Mouse (Mus musculus) cortical plate, adult 2 months (tissue): ENCODE data around the gene Rtbdn.

Experiments used
- CTCF ChIP-seq: fragments of 200-500 bp; IDR thresholded peaks from 2 replicates; pipeline ENCODE4 v1.5.1; 2011; ENCODE audit warnings: mild to moderate bottlenecking, control low read depth, low read length; ENCODE audit not compliant: insufficient read depth; ENCODE audit errors: extremely low read depth
- POLR2A ChIP-seq: fragments of 200-500 bp; IDR thresholded peaks from 2 replicates; pipeline ENCODE4 v1.6.1; 2011; ENCODE audit warnings: mild to moderate bottlenecking, low read length, control low read depth; ENCODE audit not compliant: insufficient read depth; ENCODE audit errors: extremely low read depth

DNA sequence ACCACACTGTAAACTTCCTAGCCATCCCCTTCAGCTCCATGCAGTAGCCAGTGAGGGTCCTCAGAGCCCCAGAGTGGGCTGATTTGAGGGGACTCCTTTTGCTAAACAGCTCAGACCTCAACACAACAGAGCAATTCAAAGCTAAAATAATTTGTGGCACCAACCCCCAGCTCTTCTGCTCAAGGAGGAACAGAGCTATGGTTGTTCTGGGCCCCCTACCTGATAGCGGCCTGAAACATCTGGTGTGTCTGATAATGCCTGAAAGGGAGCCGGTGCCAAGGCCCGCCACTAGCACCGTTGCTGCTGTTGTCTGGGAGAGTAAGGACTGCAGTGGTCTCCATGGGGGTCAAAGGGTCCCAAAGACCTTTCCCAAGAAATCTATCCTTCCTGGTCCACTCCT lies 45.7 kb upstream of the Rtbdn start:
- TF ChIP-seq POLR2A (no peak), CTCF (no peak)
